Comparison of ENCODE assay signal across 8 mouse cellular contexts in genomic region chr1:86053198-86053921, GRCm38 (mm10). TPM values are rescaled to one million over a fixed set of nuclear protein-coding genes. Genes with fewer than 3 reads are reported as not detected.
A peak's percentile ranks its signal among the peaks of the same experiment; 100 is the strongest.
DNase-seq lines count a peak whose midpoint lies in the region; ATAC-seq lines count a peak whose summit lies in the region.
"Had no signal": no experiment of that assay in that cellular context is flagged by ENCODE, and none has a peak within 500 bp of the region (broad histone marks: within the 10 kb centered on the region; RNA-seq: fewer than 3 reads in every experiment).

No protein-coding gene starts in this region.

- peak; percentile 57; the same call in 1 of the 2 replicates for ATAC-seq in neural tube, embryonic 13.5 days (ENCODE audit: low read depth)
- ATAC-seq in heart, embryonic 13.5 days (ENCODE audit: extremely low read depth, insufficient number of reproducible peaks, low FRiP score, low TSS enrichment) = no peak
- ATAC-seq in inflammation-experienced regulatory T-cells, adult 6 months = no peak
- no peak for ATAC-seq in monocyte, adult 5-6 weeks (replicated peaks; ENCODE audit: insufficient number of reproducible peaks, low FRiP score, low TSS enrichment, poor library complexity, severe bottlenecking)

- H3K36me3 ChIP-seq in neural tube, embryonic 13.5 days = no peaks in the 10 kb centered on the region
- H3K36me3 ChIP-seq in heart, embryonic 13.5 days = no peaks in the 10 kb centered on the region

- no peak for DNase-seq in neural tube, embryonic 10.5 days (ENCODE audit: extremely low spot score, low spot score)
- DNase-seq in cerebellum, postnatal 10 days = peak; percentile 96 to 97
- DNase-seq in left cerebral cortex, postnatal 10 days (ENCODE audit: extremely low spot score in 1 of 2, low spot score in 2 of 2) = peak; percentile 76 to 87

- H3K27me3 ChIP-seq in neural tube, embryonic 13.5 days = peaks cover 9% of the 10 kb centered on the region
- peaks cover 9% of the 10 kb centered on the region for H3K27me3 ChIP-seq in heart, embryonic 13.5 days (replicated peaks)

- 85% methylated on average over 12 of the region's 12 CpGs for WGBS in neural tube, embryonic 13.5 days
- 68% methylated on average over 12 of the region's 12 CpGs for WGBS in heart, embryonic 13.5 days

- H3K4me3 ChIP-seq in neural tube, embryonic 13.5 days = no peak overlapping the region
- H3K4me3 ChIP-seq in heart, embryonic 13.5 days = no peak overlapping the region
- H3K4me3 ChIP-seq: myocyte had no signal

- no peaks in the 10 kb centered on the region for H3K9me3 ChIP-seq in neural tube, embryonic 13.5 days
- no peaks in the 10 kb centered on the region for H3K9me3 ChIP-seq in heart, embryonic 13.5 days

- H3K4me2 ChIP-seq in neural tube, embryonic 13.5 days = no peak overlapping the region
- no peak overlapping the region for H3K4me2 ChIP-seq in heart, embryonic 13.5 days

- H3K4me1 ChIP-seq in neural tube, embryonic 13.5 days (replicated peaks) = peaks cover 5% of the 10 kb centered on the region; the same call in 1 of the 2 replicates
- peaks cover 8% of the 10 kb centered on the region for H3K4me1 ChIP-seq in heart, embryonic 13.5 days

- intact Hi-C loops in left cerebral cortex, postnatal 10 days (cut with DNase I) = no loop called here

- peak overlapping the region; percentile 52; the same call in 1 of the 2 replicates for H3K27ac ChIP-seq in neural tube, embryonic 13.5 days (replicated peaks)
- 0 out of 2 replicates have a peak overlapping the region, but pooled peaks have one; percentile 28 for H3K27ac ChIP-seq in heart, embryonic 13.5 days (replicated peaks)

- H3K9ac ChIP-seq in neural tube, embryonic 13.5 days = no peak overlapping the region
- H3K9ac ChIP-seq in heart, embryonic 13.5 days = no peak overlapping the region

RNA-seq across cellular contexts. Expression of gene 2810459M11Rik, which starts 7.7 kb away (rescaled TPM):
- 2.7 and 3.2 TPM in 2 replicates for polyA plus RNA-seq in neural tube, embryonic 13.5 days (2015; fragmentation: Nextera tagmentation; extraction: Ambion mirVana)
- polyA plus RNA-seq in heart, embryonic 13.5 days (2015; fragmentation: Nextera tagmentation; extraction: Ambion mirVana) = 0.67 and 0.89 TPM in 2 replicates
- total RNA-seq in left cerebral cortex, postnatal 10 days (2021) = 1 to 10 TPM; 4.7 to 8.8 TPM
- not detected for polyA plus RNA-seq in inflammation-experienced regulatory T-cells, adult 6 months (2017; shearing (Covaris generic))
- total RNA-seq in monocyte, adult 5-6 weeks (2017) = 0.21 TPM in 1 of 3 replicates, not detected in the others
- polyA plus RNA-seq: myocyte had no signal

RNA-seq across cellular contexts. Expression of gene Psmd1, which starts 10.8 kb away (rescaled TPM):
- 181 and 201 TPM in 2 replicates for polyA plus RNA-seq in neural tube, embryonic 13.5 days (2015; fragmentation: Nextera tagmentation; extraction: Ambion mirVana)
- polyA plus RNA-seq in heart, embryonic 13.5 days (2015; fragmentation: Nextera tagmentation; extraction: Ambion mirVana) = 126 and 140 TPM in 2 replicates
- total RNA-seq in left cerebral cortex, postnatal 10 days (2021) = 100 to 1,000 TPM; 126 to 127 TPM
- 10 to 100 TPM; 63.5 to 99.4 (median 83.7) TPM for polyA plus RNA-seq in inflammation-experienced regulatory T-cells, adult 6 months (2017; shearing (Covaris generic))
- 67.2 to 76.2 TPM (median 72.3 TPM) in 3 replicates for total RNA-seq in monocyte, adult 5-6 weeks (2017)

RNA-seq across cellular contexts. Expression of gene Spata3, which starts 36.7 kb away (rescaled TPM):
- polyA plus RNA-seq in neural tube, embryonic 13.5 days (2015; fragmentation: Nextera tagmentation; extraction: Ambion mirVana) = not detected in 2 replicates
- polyA plus RNA-seq in heart, embryonic 13.5 days (2015; fragmentation: Nextera tagmentation; extraction: Ambion mirVana) = not detected in 2 replicates
- total RNA-seq in left cerebral cortex, postnatal 10 days (2021) = under 1 TPM; 0.62 to 0.89 TPM
- under 1 TPM in 1 of 3 experiments, not detected in 2; 0.39 TPM for polyA plus RNA-seq in inflammation-experienced regulatory T-cells, adult 6 months (2017; shearing (Covaris generic))
- total RNA-seq in monocyte, adult 5-6 weeks (2017) = not detected in 3 replicates
- polyA plus RNA-seq: myocyte had no signal

RNA-seq across cellular contexts. Expression of gene Htr2b, which starts 58.4 kb away (rescaled TPM):
- 0.21 and 0.27 TPM in 2 replicates for polyA plus RNA-seq in neural tube, embryonic 13.5 days (2015; fragmentation: Nextera tagmentation; extraction: Ambion mirVana)
- 0.20 and 0.39 TPM in 2 replicates for polyA plus RNA-seq in heart, embryonic 13.5 days (2015; fragmentation: Nextera tagmentation; extraction: Ambion mirVana)
- under 1 TPM in 1 of 2 experiments, not detected in 1; 0.36 TPM for total RNA-seq in left cerebral cortex, postnatal 10 days (2021)
- polyA plus RNA-seq in inflammation-experienced regulatory T-cells, adult 6 months (2017; shearing (Covaris generic)) = 1 to 10 TPM in 1 of 3 experiments, under 1 TPM in 2; 0.16 to 1.2 (median 0.23) TPM
- total RNA-seq in monocyte, adult 5-6 weeks (2017) = not detected in 3 replicates
